Mouse (Mus musculus): ENCODE results near the gene 6430548M08Rik.
A peak's percentile ranks its signal among the peaks of the same experiment; 100 is the strongest.

The 6430548M08Rik gene

DNA sequence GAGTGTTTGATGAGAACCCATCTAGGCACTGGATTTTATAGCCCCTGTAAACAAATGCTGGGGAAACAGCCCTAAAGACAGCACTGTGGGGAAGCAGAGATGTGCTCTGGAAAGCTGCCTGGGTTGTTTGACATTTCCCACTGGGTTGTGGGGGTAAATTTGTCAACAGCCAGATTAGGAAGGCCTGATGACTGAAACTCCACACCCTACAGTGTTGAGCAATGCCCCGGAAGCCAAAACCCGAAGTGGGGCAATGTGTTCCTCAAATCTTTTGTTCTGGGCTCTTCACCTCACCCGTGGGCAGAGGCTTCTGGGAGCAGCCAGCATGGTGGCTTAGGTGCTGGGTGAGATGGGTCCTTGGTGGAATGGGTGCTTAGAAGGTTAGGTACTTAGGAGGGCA lies 4.8 kb upstream of the 6430548M08Rik start:
- peak; percentile 62 for DNase-seq (ENCODE audit: low read depth)

DNA sequence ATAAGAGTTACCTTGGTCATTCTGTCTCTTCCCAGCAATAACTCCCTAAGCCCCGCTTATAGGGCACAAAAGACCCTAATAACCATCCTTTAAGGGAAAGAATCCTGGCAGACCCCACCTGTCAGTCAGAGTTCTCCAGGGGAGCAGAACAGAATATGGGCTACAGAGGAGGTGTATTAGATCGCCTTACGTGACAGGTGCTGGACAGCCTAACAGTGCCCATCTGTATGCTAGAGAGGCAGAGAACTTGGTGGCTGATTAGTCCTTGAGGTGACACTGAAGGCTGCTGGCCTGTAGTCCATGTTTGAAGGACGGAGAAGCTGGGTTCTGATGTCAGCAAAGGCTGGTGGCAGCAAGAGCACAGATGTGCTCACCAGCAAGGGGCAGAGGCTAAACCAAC lies 3.0 kb upstream of the 6430548M08Rik start:
- DNase-seq (ENCODE audit: low read depth): no peak

DNA sequence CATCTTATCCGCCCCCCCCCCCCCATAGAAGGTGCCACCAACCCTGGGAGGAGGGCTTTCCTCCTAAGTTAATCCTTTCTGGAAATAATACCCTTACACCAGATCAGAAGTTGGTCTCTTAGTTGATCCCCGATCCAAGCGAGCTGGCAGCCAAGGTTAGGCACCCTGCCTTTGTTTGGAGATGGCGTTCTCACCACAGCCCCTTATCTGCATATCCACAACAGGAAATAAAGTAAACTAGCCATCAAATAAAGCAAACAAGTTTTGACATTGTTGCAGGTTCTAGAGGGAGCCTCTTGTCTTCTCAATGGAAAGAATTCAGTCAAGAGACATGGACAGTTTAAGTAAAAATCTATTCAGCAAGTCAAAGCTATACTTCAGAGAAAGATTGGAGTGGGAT lies 2.6 kb upstream of the 6430548M08Rik start:
- DNase-seq (ENCODE audit: low read depth): no peak

DNA sequence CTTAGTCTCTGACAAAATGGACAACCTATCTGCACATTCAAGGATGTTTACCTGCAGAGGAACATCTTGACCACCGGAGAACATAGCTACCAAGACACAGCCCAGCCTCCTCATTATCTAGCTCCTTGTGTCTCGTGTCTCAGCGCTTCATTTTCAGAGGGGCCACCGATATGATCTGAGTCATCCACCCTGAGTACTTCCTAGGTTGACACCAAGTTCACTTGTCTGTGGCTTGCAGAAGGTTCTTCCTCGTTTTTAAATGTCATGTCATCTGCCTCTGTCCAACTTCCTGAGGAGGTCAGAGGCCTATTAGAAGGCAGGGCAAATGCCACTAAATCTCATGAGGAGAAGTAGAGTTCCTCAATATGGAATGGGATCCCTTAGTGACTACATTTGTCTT lies 1.4 kb upstream of the 6430548M08Rik start:
- no peak for DNase-seq (ENCODE audit: low read depth)

DNA sequence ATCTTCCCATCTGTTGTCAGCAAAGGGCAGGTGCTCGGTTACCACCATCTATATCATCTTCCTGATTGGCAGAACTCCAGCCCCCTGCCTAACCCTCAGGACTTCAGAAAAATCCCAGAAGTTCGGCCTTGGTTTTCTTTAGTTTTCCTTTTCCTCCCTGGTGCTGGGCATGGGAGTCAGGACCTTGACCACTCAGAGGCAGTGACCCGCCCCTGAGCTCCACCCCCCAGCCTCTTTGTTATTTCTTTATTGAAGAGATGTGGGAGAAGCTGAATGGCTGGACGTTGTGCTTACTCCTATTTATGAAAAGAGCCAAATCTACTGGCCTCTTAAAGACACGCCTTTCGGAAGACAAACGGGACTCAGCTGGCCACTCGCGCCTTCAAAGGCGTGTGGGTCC lies 646 bp upstream of the 6430548M08Rik start:
- DNase-seq (ENCODE audit: low read depth): peak; percentile 57

DNA sequence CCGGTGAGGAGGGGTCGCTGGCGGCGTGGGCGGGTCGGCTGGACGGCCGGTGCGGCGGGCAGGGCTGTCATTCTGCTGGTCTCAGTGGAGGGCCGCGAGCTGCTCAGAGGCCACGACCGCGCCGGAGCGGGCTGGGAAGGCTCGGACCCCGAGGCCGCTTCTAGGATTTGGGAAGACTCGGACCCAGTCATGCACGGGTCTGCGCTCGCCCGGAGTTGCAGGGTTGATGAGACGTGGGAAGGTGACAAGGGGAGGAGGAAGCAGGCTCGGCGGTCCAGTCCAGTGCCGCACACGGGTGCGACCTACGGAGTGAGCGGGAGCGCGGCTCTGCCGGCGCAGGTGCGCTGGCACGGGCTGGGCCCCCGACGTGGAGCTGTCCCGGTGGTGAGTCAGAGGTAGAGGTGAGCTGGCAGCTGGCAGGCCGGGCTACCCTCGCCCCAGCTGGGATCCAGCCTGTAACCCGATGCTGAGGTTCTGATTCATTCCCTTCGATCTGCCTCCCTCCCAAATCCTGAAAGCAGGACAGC lies 426 bp downstream of the 6430548M08Rik start:
- DNase-seq (ENCODE audit: low read depth): peak; percentile 73

DNA sequence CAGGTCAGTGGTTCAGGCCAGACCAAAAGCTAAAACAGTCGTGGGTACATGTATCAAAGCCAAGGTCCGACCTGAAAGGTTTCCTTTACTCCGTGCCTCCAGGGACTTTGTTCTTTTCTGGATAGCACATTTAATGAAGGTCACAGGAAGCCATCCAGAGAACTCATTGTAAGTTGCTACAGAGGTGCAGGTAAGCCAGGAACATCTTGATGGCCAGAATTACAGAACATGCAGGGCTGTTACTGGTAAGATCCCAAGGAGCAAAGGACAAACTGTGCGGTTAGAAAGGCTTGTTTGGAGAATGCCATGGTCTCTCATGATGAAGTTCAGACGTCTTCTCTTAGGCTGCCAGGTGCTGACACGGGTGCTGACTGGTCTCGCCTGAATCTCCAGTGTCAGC lies 2.6 kb downstream of the 6430548M08Rik start:
- no peak for DNase-seq (ENCODE audit: low read depth)

DNA sequence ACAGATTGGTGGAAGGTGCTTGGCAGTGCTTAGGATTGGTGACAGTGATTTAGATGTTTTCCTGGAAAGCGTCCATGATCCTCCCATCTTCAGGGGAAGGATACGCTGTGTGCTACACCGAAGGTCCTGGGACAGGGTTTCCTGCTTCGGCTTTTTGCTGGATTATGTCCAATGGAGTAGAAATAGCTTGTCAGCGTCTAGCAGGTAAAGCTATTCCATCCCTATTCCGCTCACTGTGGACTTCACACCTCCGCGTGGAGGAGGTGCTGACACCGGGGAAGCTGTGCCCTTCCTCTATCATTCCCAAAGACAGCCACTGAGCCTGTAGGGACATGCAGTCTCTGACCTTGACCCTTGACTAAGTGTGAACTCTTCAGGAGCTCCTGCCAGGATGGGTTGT lies 4.2 kb downstream of the 6430548M08Rik start:
- DNase-seq (ENCODE audit: low read depth): no peak

DNA sequence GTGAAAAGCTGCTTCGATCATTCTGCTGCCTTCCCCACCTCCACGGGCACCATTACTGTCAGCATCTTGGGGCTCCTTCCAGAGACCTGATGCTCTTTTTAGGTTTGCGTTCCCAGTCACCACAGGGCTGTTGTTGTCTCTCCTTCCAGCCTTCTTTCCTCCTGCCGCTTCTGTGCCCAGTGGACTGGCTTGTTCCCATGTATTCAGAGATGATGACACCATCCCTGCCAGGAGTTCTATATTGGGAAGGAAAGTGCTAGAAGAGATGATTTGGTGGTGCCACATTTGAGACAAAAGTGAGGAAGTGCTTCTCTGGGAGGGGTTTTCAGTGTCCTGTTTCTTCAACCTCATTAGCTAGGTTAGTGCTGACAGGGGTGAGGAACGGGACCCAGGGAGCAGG lies 4.9 kb downstream of the 6430548M08Rik start:
- DNase-seq (ENCODE audit: low read depth): no peak

DNA sequence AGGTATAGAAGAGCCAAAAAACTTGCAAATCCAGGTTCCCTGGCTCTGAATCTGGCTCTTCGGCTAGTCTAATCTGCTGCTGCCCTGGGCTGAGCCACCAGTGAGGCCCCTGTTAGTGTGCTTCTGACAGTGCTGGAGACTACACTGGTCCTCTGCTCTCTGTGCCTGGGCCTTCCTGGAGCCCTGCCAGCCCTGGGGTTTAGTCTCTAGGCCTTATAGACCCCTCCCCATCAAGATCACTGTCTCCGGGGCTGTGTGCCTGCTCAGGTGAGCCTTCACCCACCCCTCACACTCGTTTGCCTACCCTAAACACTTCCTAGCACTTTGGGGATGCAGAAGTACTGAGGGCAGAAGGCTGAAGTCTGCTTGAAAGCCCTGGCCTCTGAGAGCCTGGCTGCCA lies 5.5 kb downstream of the 6430548M08Rik start:
- no peak for DNase-seq (ENCODE audit: low read depth)

DNA sequence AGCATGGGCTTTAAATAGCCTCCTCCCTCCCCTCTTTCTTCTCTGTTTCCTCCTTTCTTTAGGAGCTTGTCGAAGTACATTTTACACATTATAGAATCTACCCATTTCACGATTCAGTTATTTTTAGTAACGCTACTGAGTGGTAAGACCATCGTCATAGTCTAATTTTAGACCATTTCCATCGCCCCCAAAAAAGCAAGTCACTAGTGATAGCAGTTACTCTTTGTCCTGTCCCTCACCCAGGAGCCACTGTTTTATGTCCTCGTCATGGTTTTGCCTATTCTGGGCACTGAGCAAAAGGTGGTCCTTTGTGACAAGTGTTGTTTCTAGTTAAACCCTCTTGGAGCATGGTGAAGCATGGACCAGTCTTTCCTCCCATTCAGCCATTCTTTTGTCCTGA lies 6.0 kb downstream of the 6430548M08Rik start:
- DNase-seq (ENCODE audit: low read depth): no peak

DNA sequence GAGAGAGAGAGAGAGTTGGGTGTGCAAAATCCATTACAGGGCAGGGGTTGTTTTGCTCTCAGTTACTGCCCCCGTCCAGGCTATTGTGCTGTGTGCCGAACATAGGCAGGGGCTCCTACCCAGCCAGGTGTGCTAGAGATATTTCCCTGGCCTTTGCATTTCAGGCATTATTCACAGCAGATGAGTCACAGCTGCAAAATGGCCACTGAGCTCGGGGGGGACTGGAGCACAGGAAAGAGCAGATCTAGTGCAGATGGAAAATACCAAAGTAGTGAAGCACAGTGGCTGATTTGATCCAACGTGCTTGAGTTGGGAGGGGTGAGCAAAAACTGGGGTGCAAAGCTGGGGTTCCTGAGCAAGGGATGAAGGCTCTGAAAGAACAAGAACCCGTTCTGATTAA lies 7.0 kb downstream of the 6430548M08Rik start:
- peak; percentile 75 for DNase-seq (ENCODE audit: low read depth)

DNA sequence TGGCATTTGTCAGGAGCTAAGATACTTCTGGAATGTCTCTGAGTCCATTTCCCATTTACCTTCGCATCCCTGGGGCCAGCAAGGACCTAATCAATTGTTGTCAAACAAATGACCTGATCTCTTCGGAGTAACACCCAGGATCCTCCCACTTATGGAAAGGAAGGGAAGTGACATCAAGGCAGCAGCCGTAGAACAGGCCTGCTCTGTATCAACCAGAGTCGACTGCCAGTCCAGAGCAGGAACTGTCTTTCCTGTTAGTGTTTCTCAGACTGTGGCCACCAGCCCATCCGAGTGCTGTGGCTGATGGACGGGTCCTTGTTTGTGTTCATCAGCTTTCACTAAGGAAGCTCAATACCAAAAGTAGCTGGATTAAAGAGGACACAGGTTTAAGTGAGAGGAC lies 10.3 kb downstream of the 6430548M08Rik start:
- no peak for DNase-seq (ENCODE audit: low read depth)

DNA sequence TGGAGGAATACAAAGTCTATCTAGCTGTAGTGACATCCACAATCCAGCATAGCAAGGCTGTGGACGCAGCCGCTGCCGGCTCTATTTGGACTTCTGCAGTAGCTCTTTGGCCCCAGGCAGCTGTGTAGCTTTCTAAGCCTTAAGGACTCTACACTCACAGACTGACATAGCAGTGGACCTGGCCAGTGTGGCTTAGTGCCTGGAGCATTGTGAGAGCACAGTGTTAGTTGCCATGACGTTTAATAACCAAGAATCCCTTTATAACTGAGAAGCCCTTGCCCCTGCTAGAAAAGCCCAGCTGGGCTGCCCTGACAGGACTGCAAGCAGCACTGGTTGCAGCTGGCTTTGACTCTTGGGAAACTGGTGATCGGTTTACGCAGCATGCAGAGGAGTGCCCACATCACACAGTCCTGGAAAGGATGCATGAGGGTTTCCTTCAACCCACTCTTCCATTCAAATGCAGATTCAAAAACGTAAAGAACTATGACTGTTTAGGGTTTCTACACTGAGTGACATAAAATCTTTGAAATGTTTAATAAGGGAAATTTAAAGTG lies 11.0 kb downstream of the 6430548M08Rik start:
- DNase-seq (ENCODE audit: low read depth): no peak

DNA sequence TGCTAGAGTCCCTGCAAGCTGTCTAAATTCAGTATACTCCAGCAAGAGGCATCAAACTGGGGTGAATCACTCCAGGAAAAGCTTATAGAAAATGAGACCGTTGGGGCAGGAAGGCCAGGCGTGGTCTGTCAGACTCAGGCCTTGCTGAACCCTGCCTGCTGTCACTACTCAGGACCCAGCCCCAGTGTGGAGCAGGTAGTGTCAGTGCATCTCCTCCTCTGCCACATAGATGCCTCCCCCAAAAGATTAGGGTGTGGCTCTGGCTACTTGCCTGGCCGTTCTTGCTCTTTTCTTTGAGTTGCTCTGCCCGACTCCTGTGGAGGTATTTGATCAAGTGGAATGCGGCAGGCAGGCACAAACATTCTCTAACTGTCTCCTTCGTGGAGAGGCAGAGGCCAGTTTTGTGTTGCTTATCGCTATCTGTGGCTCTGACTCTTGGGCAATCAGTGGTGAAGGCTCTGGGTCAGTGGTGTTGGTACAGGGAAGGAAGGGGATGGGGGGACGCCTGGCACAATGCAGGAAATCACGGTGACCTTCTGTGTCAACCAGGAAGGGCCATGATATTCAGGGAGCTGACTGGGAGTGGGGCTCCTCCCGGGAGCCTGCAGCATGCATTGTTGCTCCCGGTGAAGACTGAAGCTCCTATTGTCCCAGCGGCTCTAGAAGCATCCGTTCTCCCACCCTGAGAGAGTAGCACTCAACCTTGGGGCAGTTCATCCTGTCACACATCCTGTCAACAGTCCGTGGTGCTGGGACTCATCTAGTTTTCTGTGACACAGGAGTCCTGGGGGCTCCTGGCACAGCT lies 12.6 kb downstream of the 6430548M08Rik start:
- peak; percentile 23 for DNase-seq (ENCODE audit: low read depth)

DNA sequence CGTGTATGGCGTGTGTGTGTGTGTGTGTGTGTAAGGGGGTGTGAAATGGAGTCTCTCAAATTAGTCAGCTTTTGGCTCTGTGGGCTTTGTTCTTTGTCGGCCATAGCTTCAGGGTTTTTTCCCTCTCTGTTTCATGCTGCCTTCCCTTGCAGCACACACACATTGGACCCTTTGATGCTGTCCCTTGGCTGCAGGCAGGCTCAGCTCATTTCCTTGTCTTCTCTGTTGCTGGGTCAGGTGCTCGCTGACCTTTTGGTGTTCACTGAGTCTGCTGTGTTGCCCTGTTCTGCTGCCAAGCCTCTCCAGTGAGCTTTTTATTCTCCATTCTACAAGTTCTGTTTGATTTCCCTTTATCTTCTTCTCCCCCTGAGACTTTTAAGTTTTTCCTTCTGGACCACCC lies 15.6 kb downstream of the 6430548M08Rik start:
- no peak for DNase-seq (ENCODE audit: low read depth)

DNA sequence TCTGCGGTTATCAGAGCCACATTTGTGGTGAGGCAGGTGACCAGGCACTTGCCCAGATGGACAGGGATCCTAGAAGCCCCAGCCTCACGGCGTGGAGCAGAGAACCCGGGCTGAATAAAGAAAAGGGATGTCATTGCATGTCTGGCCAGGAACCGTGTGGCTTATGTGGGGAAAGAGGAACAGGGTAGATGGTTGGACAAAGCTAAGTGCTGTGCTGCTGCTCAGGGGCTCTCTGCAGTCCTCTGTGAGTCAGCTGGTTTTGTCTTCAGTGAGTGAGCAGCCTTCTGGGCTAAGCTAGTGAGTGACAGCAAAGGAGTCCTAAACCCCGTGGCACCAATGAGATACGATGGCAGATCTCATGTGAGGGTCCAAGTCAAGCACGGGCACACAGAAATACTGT lies 17.2 kb downstream of the 6430548M08Rik start:
- DNase-seq (ENCODE audit: low read depth): no peak

DNA sequence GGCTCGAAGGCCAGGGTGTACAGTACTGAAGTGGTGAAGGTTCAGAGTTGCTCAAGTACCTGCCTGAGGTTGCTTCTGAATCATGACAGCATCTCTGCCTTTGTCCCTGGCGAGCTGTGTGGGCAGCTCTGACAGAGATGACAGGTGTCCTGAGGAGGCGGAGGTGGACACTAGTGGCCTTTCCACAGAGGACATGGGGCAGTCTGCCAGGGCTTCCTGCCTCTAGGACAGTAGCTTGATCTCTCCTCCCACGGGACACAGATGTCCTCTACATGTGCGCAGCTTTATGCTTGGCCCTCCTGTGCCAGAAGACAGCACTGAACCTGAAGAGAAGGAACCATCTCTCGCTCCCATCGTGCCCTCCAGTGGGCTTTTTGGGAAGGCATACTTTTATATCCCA lies 19.2 kb downstream of the 6430548M08Rik start:
- DNase-seq (ENCODE audit: low read depth): no peak

DNA sequence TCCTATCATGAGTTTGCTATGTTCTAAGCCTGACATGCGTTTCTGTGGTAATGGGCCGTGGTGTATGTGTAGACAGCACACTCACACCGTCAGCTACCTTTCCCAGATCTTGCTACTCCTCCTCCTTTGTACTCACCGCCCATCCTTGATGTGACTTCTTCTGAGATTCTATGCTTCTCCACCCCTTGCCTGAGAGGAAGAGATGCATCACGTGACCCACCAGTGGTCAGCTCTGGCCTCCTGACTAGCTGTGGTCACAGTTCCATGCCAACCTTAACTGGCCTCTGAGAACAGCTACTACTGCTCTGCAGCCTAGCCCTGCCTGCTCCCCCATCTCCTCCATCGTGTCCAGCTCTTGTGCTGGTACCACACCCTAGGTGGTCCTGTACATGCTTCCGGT lies 21.7 kb downstream of the 6430548M08Rik start:
- DNase-seq (ENCODE audit: low read depth): no peak

DNA sequence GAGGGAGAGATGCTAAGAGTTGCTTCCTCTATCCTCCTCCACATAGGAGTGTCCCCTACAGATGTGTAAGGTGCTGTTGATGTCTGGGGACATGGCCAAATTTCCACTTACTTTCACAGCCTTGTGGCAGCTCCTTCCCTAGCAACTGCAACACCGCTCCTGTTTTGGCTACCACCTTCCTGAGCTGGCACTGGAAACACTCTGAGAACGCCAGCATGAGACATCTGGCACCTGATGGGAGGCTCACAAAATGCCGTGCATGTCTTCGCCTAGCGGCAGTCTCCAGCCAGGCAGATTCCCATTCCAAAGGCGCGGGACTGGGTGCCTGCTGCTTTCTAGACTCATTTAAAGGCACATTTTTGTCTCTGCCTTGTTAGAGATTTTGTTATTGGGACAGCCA lies 22.7 kb downstream of the 6430548M08Rik start:
- DNase-seq (ENCODE audit: low read depth): no peak

DNA sequence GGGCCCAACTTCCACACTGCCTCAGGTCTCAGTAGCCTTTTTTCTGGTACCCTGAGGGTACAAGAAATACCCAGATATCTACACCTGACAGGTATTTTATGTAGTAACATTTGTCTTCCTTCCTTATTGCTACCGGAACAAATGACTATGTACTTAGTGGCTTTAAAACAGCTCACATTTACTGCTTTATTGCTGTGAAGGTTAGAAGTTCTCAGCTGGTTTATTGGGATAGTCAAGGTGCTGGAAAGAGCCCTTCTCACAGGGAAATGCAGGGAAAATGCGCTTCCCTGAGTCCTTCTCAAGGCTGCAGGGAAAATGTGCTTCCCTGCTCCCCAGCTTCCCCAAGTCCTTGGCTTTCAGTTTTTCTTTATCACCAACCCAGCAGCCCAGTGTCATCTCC lies 25.0 kb downstream of the 6430548M08Rik start:
- no peak for DNase-seq (ENCODE audit: low read depth)

DNA sequence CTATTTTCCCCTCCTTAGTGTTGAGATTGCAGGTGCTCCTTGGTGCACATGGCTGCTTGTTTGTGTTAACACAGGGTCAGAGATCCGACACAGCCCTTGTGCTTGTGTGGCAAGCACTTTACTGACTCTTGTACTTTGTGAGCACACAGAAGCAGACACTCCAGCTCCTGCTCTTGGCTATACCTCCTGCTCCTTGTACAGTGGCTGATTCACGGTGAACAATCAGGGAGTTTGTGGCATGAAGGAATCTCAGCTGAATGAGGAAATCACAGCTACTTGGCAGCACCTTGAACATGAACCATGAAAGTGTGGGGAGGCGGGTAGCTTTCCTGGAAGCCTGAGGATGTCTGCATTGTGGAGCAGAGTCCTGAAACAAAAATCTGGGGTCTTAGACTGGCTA lies 26.8 kb downstream of the 6430548M08Rik start:
- peak; percentile 39 for DNase-seq (ENCODE audit: low read depth)

DNA sequence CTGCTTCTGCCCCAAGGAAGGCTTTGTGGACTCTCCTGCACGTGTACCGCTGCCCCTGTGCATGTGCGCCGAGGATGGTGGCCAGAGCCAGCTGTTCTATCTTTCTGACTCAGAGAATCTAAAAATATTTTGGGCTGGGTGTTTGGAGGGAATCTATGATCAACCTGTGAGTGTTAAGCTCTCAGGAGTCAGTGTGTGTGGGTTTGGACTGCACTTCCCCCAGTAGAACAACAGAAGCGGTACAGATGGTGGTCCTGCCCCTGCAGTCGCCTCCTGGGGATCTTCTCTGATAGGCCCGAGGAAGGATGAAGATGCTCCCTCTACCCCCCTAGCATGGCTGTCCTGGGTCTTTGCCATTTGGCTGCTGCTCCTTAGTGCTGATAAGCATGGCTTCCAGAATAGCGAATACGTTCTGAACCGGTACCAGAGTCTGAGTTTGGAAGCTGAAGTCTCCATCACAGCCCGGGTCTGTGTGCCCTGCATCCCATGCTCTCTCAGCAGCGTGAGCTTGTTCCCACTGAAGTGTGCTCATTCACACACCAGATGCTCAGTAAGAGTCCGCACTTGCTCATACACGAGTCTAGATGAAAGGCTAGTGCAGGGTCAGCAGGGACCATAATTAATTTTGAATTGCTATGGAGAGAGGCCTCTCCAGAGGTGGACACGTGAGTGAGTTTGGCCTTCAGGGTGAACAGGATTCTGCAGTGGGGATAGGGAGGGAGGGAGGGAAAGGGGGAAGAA lies 30.1 kb downstream of the 6430548M08Rik start:
- no peak for DNase-seq (ENCODE audit: low read depth)

Measured in NIH3T3 (cell line).